Mouse (Mus musculus) thymus, postnatal 25 days (tissue): Measurements from ENCODE around the gene Paf1.
A peak's percentile ranks its signal among the peaks of the same experiment; 100 is the strongest.

ENCODE experiments used
- DNase-seq: peaks from one replicate; pipeline ENCODE4 v3.0.0; 2022

Paf1 gene

DNA sequence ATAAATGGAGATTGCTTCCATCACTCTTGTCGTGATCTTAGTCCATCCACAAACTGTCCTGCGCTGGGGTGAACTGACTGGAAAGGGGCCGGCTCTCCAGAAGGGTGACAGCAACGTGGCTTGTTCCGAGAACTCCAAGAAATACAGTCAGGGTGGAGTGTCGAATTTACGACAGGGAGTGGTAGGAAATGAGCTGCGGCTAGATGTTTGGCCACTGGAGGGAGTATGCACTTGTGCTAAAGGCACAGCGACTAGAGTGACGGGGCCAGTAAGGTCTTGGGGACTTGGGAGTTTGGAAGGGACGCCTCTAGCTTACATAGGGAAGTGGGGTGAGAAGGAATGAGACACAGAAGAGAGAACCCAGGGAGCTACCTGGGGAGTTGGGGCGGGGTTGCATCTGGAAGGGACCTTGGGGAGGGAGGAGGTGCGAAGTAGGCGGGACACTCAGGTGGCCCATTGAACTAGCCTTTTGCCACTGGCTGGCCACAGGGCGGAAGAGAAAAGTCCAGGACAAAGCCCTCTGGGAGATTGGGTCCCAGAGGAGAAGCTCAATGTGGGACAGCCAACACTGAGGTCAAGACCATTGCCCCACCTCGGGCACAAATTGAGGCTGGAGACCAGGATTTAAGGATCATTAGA is 44.3 kb downstream of the Paf1 start, which contains the start of gene Gmfg:
Gene Gmfg, plus strand, starts transcription at position 516 of the 639 bp plus-strand sequence.
- DNase-seq = peak; percentile 86

GRCm38 (mm10) chr7:28437964-28438363 is 45.2 kb downstream of the Paf1 start:
- no peak for DNase-seq

DNA sequence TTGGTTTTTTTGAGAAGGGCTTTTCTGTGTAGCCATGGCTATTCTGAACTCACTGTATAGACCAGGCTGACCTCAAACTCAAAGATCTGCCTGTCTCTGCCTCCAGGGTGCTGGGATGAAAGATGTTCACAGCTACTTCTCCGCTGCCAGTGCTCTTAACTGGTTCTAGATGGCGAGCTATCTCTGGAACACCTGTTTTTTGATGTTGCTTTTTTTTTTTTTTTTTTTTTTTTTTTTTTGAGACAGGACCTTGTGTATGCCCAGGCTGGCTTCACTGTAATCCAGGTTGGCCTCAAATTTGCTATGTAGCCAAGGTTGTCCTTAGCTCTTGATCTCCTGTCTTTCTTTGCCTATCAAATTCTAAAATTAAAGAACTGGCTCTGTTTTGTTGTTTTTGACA is 46.0 kb downstream of the Paf1 start:
- no peak for DNase-seq

DNA sequence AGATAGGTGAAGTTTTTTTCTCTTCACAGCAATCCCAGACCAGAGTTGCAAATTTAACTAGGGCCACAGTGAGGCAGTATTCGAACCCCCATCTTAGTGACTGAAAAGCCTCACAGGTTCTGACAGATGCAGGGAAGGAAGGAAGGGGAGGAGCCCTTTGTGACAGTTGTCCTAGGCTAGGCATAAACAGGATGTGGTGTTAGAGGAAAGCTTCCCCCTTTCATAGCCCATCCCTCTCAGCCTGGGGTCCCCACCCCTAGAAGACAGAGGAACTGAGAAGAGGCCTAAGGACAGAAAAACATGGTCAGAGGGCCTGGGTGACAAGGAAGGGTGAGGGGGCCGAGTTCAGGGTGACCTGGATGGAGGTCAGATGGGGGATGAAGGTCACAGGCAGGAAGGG is 48.0 kb downstream of the Paf1 start:
- DNase-seq = peak; percentile 83

DNA sequence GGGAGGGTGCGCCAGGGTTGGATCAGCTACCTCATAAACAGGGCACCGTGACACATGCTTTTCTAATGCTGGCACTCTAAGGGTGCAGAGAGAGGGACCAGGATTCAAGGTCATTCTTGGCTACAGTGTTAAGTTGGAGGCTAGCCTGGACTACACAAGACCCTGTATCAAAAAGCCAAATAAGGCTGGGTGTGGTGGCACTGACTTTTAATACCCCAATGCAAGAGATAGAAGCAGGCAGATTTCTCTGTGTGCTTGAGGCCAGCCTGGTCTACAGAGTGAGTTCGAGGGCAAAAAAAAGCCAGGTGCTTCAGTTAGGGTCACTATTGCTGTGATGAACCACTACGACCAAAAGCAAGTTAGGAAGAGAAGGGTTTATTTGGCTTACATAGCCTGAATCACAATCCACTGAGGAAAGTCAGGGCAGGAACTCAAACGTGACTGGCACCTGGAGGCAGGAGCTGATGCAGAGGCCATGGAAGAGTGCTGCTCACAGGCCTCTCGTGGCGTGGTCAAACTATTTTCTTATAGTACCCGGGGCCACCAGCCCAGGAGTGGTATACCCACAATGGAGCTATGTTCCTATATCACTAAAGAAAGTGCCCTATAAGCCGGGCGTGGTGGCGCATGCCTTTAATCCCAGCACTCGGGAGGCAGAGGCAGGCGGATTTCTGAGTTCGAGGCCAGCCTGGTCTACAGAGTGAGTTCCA is 49.2 kb downstream of the Paf1 start:
- no peak for DNase-seq

GRCm38 (mm10) chr7:28442688-28443087 is 49.9 kb downstream of the Paf1 start:
- DNase-seq = no peak

DNA sequence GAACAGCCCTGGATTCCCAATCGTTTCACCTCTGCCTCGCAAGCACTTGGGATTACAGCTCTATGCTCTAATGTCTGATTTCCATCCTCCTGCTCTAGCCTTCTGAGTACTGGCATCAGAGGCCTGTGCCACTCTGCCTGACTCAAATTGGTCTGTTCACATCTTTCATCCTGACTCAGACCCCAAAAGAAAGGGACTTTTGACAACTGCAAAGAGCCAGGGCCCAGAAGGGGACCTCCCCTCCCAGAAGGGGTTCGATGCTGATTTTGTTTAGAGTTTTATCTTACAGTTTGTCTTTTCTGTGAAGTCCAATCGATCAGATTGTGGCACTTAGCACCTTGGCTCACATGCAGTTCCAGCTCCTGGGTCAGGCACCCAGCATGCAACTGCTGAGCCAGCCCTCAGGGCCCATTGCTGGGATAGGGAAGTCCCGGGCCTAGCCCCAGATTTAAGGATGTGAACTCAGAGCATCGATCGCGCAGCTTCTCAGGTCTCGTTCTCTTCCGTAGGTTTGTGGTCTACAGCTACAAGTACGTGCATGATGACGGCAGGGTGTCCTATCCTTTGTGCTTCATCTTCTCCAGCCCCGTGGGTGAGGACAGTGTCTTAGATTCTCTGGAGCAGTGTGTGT is 51.7 kb downstream of the Paf1 start:
- no peak for DNase-seq

- peak; percentile 85 for DNase-seq
Observed at GRCm38 (mm10) chr7:28446446-28446845, 53.7 kb downstream of the Paf1 start.

DNA sequence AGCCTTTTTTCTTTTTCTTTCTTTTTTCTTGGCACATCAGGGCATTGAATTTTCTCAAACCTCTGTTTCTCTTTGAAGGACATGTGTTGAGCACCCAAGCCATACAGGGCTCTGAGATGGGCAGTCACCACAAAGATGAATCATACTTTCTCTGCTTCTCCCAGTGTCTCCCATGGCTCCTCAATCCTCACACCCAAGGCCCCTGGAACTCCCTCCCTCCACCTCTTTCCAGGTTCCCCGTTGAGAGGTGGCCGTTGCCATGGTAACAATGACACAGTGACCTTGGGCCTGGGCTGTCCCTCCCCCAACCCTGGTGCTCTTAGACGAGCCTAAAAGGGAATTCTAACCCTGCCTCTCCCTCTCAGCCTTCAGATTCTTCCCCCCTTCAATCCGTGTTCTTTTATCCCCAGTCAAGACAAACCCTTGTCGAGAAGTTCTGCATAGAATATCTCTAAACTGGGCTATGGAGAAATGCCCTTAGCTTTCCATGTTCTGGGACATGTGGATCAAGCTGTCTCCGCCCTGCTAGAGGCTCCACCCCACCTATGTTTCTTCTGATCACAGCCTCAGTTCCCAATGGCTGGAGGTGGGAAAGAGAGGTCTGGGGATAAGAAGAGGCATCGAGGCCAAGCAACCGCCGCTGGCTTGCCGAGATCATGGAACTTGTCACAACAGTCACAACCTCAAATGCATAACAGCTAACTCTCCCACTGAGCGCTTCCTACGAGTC is 54.5 kb downstream of the Paf1 start:
- no peak for DNase-seq

DNA sequence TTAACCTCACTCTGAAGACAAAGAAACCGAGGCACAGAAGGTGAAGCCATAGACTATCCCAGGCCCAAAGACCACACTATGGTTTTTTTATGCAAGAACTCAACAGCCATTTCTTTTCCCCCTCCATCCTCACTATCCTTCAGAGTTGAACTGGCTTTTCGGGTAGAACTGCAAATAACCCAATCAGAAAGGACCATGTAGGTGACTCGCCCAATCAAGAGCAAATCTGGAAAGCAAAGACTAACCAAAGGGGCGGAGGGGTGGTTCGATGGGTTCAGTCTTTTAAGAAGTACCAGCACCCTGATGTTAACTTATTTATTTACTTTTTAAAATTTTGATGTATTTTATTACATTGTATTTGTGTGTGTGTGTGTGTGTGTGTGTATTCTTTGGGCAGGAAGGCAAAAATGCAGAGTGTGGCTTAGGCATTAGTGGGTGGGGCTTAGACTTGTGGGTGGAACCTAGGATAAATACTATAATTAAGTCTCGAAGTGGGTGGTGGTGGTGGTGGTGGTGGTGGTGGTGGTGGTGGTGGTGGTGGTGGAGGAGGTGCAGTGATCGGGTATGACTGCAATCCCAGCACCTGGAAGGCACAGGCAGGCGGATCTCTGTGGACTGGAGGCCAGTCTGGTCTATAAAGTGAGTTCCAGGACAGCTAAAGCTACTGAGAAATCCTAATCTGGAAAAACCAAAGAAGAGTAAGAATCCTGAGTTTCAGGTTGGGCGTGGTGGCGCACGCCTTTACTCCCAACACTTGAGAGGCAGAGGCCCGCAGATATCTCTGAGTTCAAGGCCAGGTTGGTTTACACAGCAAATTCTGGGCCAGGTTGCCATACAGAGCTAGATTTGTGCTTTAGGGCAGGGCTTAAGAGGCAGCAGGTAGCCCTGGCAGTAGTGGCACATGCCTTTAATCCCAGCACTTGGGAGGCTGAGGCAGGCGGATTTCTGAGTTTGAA is 55.4 kb downstream of the Paf1 start:
- DNase-seq = no peak
